Mouse (Mus musculus): Measurements from ENCODE around the gene Tbc1d5. TPM values are rescaled to one million over a fixed set of nuclear protein-coding genes. Genes with fewer than 3 reads are reported as not detected.

The Tbc1d5 gene
- polyA plus RNA-seq, 1 experiment from 2014 or later: 4.6 TPM

- H3K9me3 ChIP-seq (ENCODE audit: control insufficient read depth): no peaks in the 10 kb centered on the region
- H3K4me2 ChIP-seq (replicated peaks; ENCODE audit: low read depth): peak overlapping the region; percentile 80
- peak overlapping the region; percentile 100 for H3K27ac ChIP-seq (ENCODE audit: low read depth, low read length)
- no peaks in the 10 kb centered on the region for H3K27me3 ChIP-seq (replicated peaks; ENCODE audit: control insufficient read depth, insufficient read depth, low read length)
- H3K4me3 ChIP-seq (ENCODE audit: low read depth, low read length): peak overlapping the region; percentile 82
- peak; percentile 80 for ATAC-seq
- no peak for TF ChIP-seq CTCF (IDR thresholded peaks at IDR 0.05; ENCODE audit: low read depth)
- no peaks in the 10 kb centered on the region for H3K4me1 ChIP-seq (replicated peaks; ENCODE audit: control insufficient read depth, insufficient read depth, low read length)
- no peaks in the 10 kb centered on the region for H3K36me3 ChIP-seq (ENCODE audit: control insufficient read depth, insufficient read depth)
- 0% methylated on average over 59 of the region's 59 CpGs for WGBS
- peak overlapping the region; percentile 89 for H3K9ac ChIP-seq (ENCODE audit: low read depth, low read length)
Observed at GRCm38 (mm10) chr17:51178491-51179194, 509 bp downstream of the Tbc1d5 start.

- H3K4me1 ChIP-seq (replicated peaks; ENCODE audit: control insufficient read depth, insufficient read depth, low read length): no peaks in the 10 kb centered on the region
- no peak for TF ChIP-seq CTCF (IDR thresholded peaks at IDR 0.05; ENCODE audit: low read depth)
- ATAC-seq: no peak
- peak overlapping the region; percentile 82 for H3K4me3 ChIP-seq (ENCODE audit: low read depth, low read length)
- H3K36me3 ChIP-seq (ENCODE audit: control insufficient read depth, insufficient read depth): no peaks in the 10 kb centered on the region
- 36% methylated on average over 6 of the region's 6 CpGs for WGBS
- no peaks in the 10 kb centered on the region for H3K9me3 ChIP-seq (ENCODE audit: control insufficient read depth)
- H3K4me2 ChIP-seq (replicated peaks; ENCODE audit: low read depth): peak overlapping the region; percentile 80
- H3K27me3 ChIP-seq (replicated peaks; ENCODE audit: control insufficient read depth, insufficient read depth, low read length): no peaks in the 10 kb centered on the region
- peak overlapping the region; percentile 89 for H3K9ac ChIP-seq (ENCODE audit: low read depth, low read length)
- peak overlapping the region; percentile 100 for H3K27ac ChIP-seq (ENCODE audit: low read depth, low read length)
Observed at GRCm38 (mm10) chr17:51177923-51178322, 1.2 kb downstream of the Tbc1d5 start.

GRCm38 (mm10) chr17:51172332-51172731 lies 6.8 kb downstream of the Tbc1d5 start:
- Histone ChIP-seq H3K4me1 (replicated peaks; ENCODE audit: control insufficient read depth, insufficient read depth, low read length) (0 out of 2 replicates have a peak, but pooled peaks cover 5% of the 10 kb centered on the region), H3K4me3 (ENCODE audit: low read depth, low read length) (no peak overlapping the region), H3K27ac (ENCODE audit: low read depth, low read length) (peak overlapping the region; percentile 9; the same call in 1 of the 2 replicates), H3K9me3 (ENCODE audit: control insufficient read depth) (no peaks in the 10 kb centered on the region), H3K36me3 (ENCODE audit: control insufficient read depth, insufficient read depth) (no peaks in the 10 kb centered on the region), H3K9ac (ENCODE audit: low read depth, low read length) (no peak overlapping the region), H3K4me2 (replicated peaks; ENCODE audit: low read depth) (peak overlapping the region; percentile 17; the same call in 1 of the 2 replicates), H3K27me3 (replicated peaks; ENCODE audit: control insufficient read depth, insufficient read depth, low read length) (no peaks in the 10 kb centered on the region)
- 68% methylated on average over 1 of the region's 1 CpGs for WGBS
- TF ChIP-seq CTCF (IDR thresholded peaks at IDR 0.05; ENCODE audit: low read depth): peak; percentile 43
- peak; percentile 46; the same call in 1 of the 2 replicates for ATAC-seq

GRCm38 (mm10) chr17:51171504-51171903 lies 7.6 kb downstream of the Tbc1d5 start:
- peak overlapping the region; percentile 30 for H3K4me2 ChIP-seq (replicated peaks; ENCODE audit: low read depth)
- TF ChIP-seq CTCF (IDR thresholded peaks at IDR 0.05; ENCODE audit: low read depth): no peak
- H3K36me3 ChIP-seq (ENCODE audit: control insufficient read depth, insufficient read depth): no peaks in the 10 kb centered on the region
- no peak overlapping the region for H3K9ac ChIP-seq (ENCODE audit: low read depth, low read length)
- no peak overlapping the region for H3K27ac ChIP-seq (ENCODE audit: low read depth, low read length)
- H3K4me3 ChIP-seq (ENCODE audit: low read depth, low read length): no peak overlapping the region; the same call in 1 of the 2 replicates
- 0 out of 2 replicates have a peak, but pooled peaks cover 5% of the 10 kb centered on the region for H3K4me1 ChIP-seq (replicated peaks; ENCODE audit: control insufficient read depth, insufficient read depth, low read length)
- H3K27me3 ChIP-seq (replicated peaks; ENCODE audit: control insufficient read depth, insufficient read depth, low read length): no peaks in the 10 kb centered on the region
- 43% methylated on average over 3 of the region's 3 CpGs for WGBS
- no peaks in the 10 kb centered on the region for H3K9me3 ChIP-seq (ENCODE audit: control insufficient read depth)
- ATAC-seq: peak; percentile 86

GRCm38 (mm10) chr17:51169911-51170310 lies 9.2 kb downstream of the Tbc1d5 start:
- H3K9me3 ChIP-seq (ENCODE audit: control insufficient read depth): no peaks in the 10 kb centered on the region
- H3K36me3 ChIP-seq (ENCODE audit: control insufficient read depth, insufficient read depth): no peaks in the 10 kb centered on the region
- 62% methylated on average over 4 of the region's 4 CpGs for WGBS
- no peak overlapping the region for H3K9ac ChIP-seq (ENCODE audit: low read depth, low read length)
- H3K4me2 ChIP-seq (replicated peaks; ENCODE audit: low read depth): no peak overlapping the region
- no peaks in the 10 kb centered on the region for H3K27me3 ChIP-seq (replicated peaks; ENCODE audit: control insufficient read depth, insufficient read depth, low read length)
- 0 out of 2 replicates have a peak, but pooled peaks cover 5% of the 10 kb centered on the region for H3K4me1 ChIP-seq (replicated peaks; ENCODE audit: control insufficient read depth, insufficient read depth, low read length)
- H3K27ac ChIP-seq (ENCODE audit: low read depth, low read length): no peak overlapping the region
- no peak for ATAC-seq
- no peak overlapping the region for H3K4me3 ChIP-seq (ENCODE audit: low read depth, low read length)
- no peak for TF ChIP-seq CTCF (IDR thresholded peaks at IDR 0.05; ENCODE audit: low read depth)

GRCm38 (mm10) chr17:51162366-51162765 lies 16.8 kb downstream of the Tbc1d5 start:
- Histone ChIP-seq H3K9me3 (ENCODE audit: control insufficient read depth) (no peaks in the 10 kb centered on the region), H3K4me2 (replicated peaks; ENCODE audit: low read depth) (no peak overlapping the region), H3K27me3 (replicated peaks; ENCODE audit: control insufficient read depth, insufficient read depth, low read length) (no peaks in the 10 kb centered on the region), H3K4me1 (replicated peaks; ENCODE audit: control insufficient read depth, insufficient read depth, low read length) (no peaks in the 10 kb centered on the region), H3K36me3 (ENCODE audit: control insufficient read depth, insufficient read depth) (no peaks in the 10 kb centered on the region), H3K4me3 (ENCODE audit: low read depth, low read length) (no peak overlapping the region), H3K9ac (ENCODE audit: low read depth, low read length) (no peak overlapping the region), H3K27ac (ENCODE audit: low read depth, low read length) (no peak overlapping the region)
- TF ChIP-seq CTCF (IDR thresholded peaks at IDR 0.05; ENCODE audit: low read depth): no peak
- no peak for ATAC-seq

All from intestine, postnatal 0 days (tissue).